In the genomic region with DNA sequence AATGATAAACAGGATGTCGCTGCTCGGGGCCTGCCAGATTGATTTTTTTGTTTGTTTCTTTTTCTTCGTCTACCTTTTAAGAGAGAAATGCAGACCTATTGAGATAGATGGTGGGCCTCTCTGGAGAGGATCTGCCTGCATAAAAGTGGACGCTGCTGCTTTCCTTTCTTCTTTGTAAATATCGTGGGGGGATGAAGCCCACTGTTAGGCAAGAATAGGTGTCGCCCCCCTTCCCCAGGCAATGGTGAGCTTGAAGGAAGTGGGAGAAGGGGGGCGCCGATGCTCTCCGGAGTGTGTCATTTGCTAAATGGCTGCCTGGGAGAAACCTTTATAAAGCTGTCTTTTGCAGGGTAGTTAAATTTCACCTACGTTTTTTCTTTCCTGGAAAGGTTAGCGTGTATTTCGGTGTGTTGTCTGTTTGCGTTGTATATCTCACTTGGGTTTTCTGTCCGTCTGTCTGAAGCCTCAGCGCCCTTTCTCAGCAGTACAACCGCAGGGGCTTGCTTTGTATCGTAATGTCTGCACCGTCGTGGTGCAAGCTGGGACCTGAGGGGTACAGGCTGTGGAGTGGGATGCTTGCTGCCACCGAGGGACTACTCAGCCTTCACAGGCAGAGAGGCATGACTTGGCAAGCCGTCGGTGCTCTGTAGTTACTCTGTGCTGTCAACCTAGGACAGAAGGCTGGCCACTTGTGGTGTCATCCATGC, we compare ENCODE assay signal across 8 mouse cellular contexts. TPM values are rescaled to one million over a fixed set of nuclear protein-coding genes. Genes with fewer than 3 reads are reported as not detected.
A peak's percentile ranks its signal among the peaks of the same experiment; 100 is the strongest.
DNase-seq lines count a peak whose midpoint lies in the region; ATAC-seq and TF ChIP-seq lines count a peak whose summit lies in the region.

No protein-coding gene starts in this region.

- no peak for TF ChIP-seq CTCF in lung, embryonic 14.5 days (IDR thresholded peaks at IDR 0.05; ENCODE audit: low read depth)
- TF ChIP-seq CTCF in stomach, postnatal 0 days (IDR thresholded peaks at IDR 0.05; ENCODE audit: low read depth): 0 out of 2 replicates have a peak, but pooled peaks have one; percentile 5

- TF ChIP-seq EP300 in stomach, postnatal 0 days (optimal IDR thresholded peaks at IDR 0.05): no peak

- WGBS in lung, embryonic 14.5 days: under 1% methylated on average over 22 of the region's 22 CpGs
- under 1% methylated on average over 22 of the region's 22 CpGs for WGBS in forebrain, embryonic 13.5 days
- WGBS in kidney, embryonic 14.5 days: 0% methylated on average over 22 of the region's 22 CpGs
- WGBS in stomach, postnatal 0 days: under 1% methylated on average over 22 of the region's 22 CpGs

- peak; percentile 74 for DNase-seq in lung, embryonic 14.5 days
- DNase-seq in lung, postnatal 14 days: no peak
- no peak for DNase-seq in stomach, postnatal 0 days (ENCODE audit: low spot score)
- no peak for DNase-seq in left cerebral cortex, adult 9 months (ENCODE audit: low spot score in 2 of 2)

- peak overlapping the region; percentile 96 for H3K4me2 ChIP-seq in lung, embryonic 14.5 days
- peak overlapping the region; percentile 97 for H3K4me2 ChIP-seq in forebrain, embryonic 13.5 days
- H3K4me2 ChIP-seq in kidney, embryonic 14.5 days (replicated peaks; ENCODE audit: low read depth, low read length): peak overlapping the region; percentile 64
- peak overlapping the region; percentile 84 for H3K4me2 ChIP-seq in stomach, postnatal 0 days (replicated peaks; ENCODE audit: low read depth)

- H3K9me3 ChIP-seq in lung, embryonic 14.5 days (ENCODE audit: low read depth, low read length): no peaks in the 10 kb centered on the region
- H3K9me3 ChIP-seq in forebrain, embryonic 13.5 days (replicated peaks): no peaks in the 10 kb centered on the region
- H3K9me3 ChIP-seq in kidney, embryonic 14.5 days (ENCODE audit: control insufficient read depth, low read length): no peaks in the 10 kb centered on the region
- H3K9me3 ChIP-seq in stomach, postnatal 0 days (ENCODE audit: control insufficient read depth, low read length): no peaks in the 10 kb centered on the region

- H3K27ac ChIP-seq in lung, embryonic 14.5 days (ENCODE audit: low read depth): peak overlapping the region; percentile 99
- peak overlapping the region; percentile 100 for H3K27ac ChIP-seq in forebrain, embryonic 13.5 days
- H3K27ac ChIP-seq in kidney, embryonic 14.5 days (ENCODE audit: low read depth, low read length): peak overlapping the region; percentile 97
- H3K27ac ChIP-seq in stomach, postnatal 0 days (replicated peaks): peak overlapping the region; percentile 99

- no peaks in the 10 kb centered on the region for H3K36me3 ChIP-seq in lung, embryonic 14.5 days (ENCODE audit: insufficient read depth)
- no peaks in the 10 kb centered on the region for H3K36me3 ChIP-seq in forebrain, embryonic 13.5 days (ENCODE audit: poor library complexity, severe bottlenecking)
- no peaks in the 10 kb centered on the region for H3K36me3 ChIP-seq in kidney, embryonic 14.5 days (ENCODE audit: control insufficient read depth, insufficient read depth, low read length)
- H3K36me3 ChIP-seq in stomach, postnatal 0 days (ENCODE audit: control insufficient read depth, insufficient read depth, low read length): no peaks in the 10 kb centered on the region

- peak overlapping the region; percentile 99 for H3K9ac ChIP-seq in lung, embryonic 14.5 days
- H3K9ac ChIP-seq in forebrain, embryonic 13.5 days: peak overlapping the region; percentile 100
- peak overlapping the region; percentile 99 for H3K9ac ChIP-seq in kidney, embryonic 14.5 days (ENCODE audit: low read depth, low read length)
- H3K9ac ChIP-seq in stomach, postnatal 0 days (ENCODE audit: low read length): peak overlapping the region; percentile 99

- H3K4me3 ChIP-seq in lung, embryonic 14.5 days (ENCODE audit: low read depth, low read length): peak overlapping the region; percentile 86
- peak overlapping the region; percentile 89 for H3K4me3 ChIP-seq in forebrain, embryonic 13.5 days
- peak overlapping the region; percentile 87 for H3K4me3 ChIP-seq in kidney, embryonic 14.5 days (ENCODE audit: low read length)
- peak overlapping the region; percentile 83 for H3K4me3 ChIP-seq in stomach, postnatal 0 days (ENCODE audit: low read depth, low read length)

- no peaks in the 10 kb centered on the region for H3K27me3 ChIP-seq in lung, embryonic 14.5 days (ENCODE audit: insufficient read depth, low read length)
- H3K27me3 ChIP-seq in forebrain, embryonic 13.5 days: no peaks in the 10 kb centered on the region
- H3K27me3 ChIP-seq in kidney, embryonic 14.5 days (ENCODE audit: control insufficient read depth, insufficient read depth, low read length): no peaks in the 10 kb centered on the region
- H3K27me3 ChIP-seq in stomach, postnatal 0 days (ENCODE audit: control insufficient read depth, insufficient read depth, low read length): no peaks in the 10 kb centered on the region

- H3K4me1 ChIP-seq in lung, embryonic 14.5 days (ENCODE audit: insufficient read depth): peaks cover 28% of the 10 kb centered on the region
- H3K4me1 ChIP-seq in forebrain, embryonic 13.5 days: peaks cover 54% of the 10 kb centered on the region
- peaks cover 44% of the 10 kb centered on the region for H3K4me1 ChIP-seq in kidney, embryonic 14.5 days (ENCODE audit: control insufficient read depth, insufficient read depth, low read length)
- peaks cover 24% of the 10 kb centered on the region for H3K4me1 ChIP-seq in stomach, postnatal 0 days (replicated peaks; ENCODE audit: control insufficient read depth, insufficient read depth)

- ATAC-seq in lung, embryonic 14.5 days (ENCODE audit: insufficient read depth): no peak
- peak; percentile 12 for ATAC-seq in activated CD4-positive, CD25-positive, alpha-beta regulatory T cell, adult 4 months
- ATAC-seq in forebrain, embryonic 13.5 days: peak; percentile 44
- ATAC-seq in kidney, embryonic 14.5 days (ENCODE audit: low FRiP score, low TSS enrichment): no peak
- peak; percentile 62 for ATAC-seq in megakaryocyte-erythroid progenitor cell, adult 5-6 weeks (replicated peaks; ENCODE audit: low FRiP score, low TSS enrichment, poor library complexity, severe bottlenecking)
- ATAC-seq in stomach, postnatal 0 days (ENCODE audit: low FRiP score, low TSS enrichment): no peak

RNA-seq across cellular contexts. Expression of gene Prrc2b, which starts 0.9 kb away (rescaled TPM):
- 69.0 and 76.8 TPM in 2 replicates for polyA plus RNA-seq in lung, embryonic 14.5 days (2014; fragmentation: Nextera tagmentation; extraction: Ambion mirVana)
- 10 to 100 TPM; 32.0 to 32.6 TPM for polyA plus RNA-seq in activated CD4-positive, CD25-positive, alpha-beta regulatory T cell, adult 4 months (2017; shearing (Covaris generic))
- 53.0 and 57.4 TPM in 2 replicates for polyA plus RNA-seq in forebrain, embryonic 13.5 days (2015; fragmentation: Nextera tagmentation; extraction: Ambion mirVana)
- 65.8 and 73.1 TPM in 2 replicates for polyA plus RNA-seq in kidney, embryonic 14.5 days (2014; fragmentation: Nextera tagmentation; extraction: Ambion mirVana)
- total RNA-seq in megakaryocyte-erythroid progenitor cell, adult 5-6 weeks (2014; fragmentation: Nextera tagmentation): 58.3 and 63.5 TPM in 2 replicates
- 13.9 and 20.1 TPM in 2 replicates for total RNA-seq in megakaryocyte-erythroid progenitor cell, adult 5-6 weeks (2017)
- 18.7 and 21.6 TPM in 2 replicates for polyA plus RNA-seq in stomach, postnatal 0 days (2015; fragmentation: Nextera tagmentation; extraction: Ambion mirVana)

RNA-seq across cellular contexts. Expression of gene Plpp7, which starts 56.5 kb away (rescaled TPM):
- 2.5 and 3.9 TPM in 2 replicates for polyA plus RNA-seq in lung, embryonic 14.5 days (2014; fragmentation: Nextera tagmentation; extraction: Ambion mirVana)
- not detected for polyA plus RNA-seq in activated CD4-positive, CD25-positive, alpha-beta regulatory T cell, adult 4 months (2017; shearing (Covaris generic))
- 10.3 and 11.9 TPM in 2 replicates for polyA plus RNA-seq in forebrain, embryonic 13.5 days (2015; fragmentation: Nextera tagmentation; extraction: Ambion mirVana)
- polyA plus RNA-seq in kidney, embryonic 14.5 days (2014; fragmentation: Nextera tagmentation; extraction: Ambion mirVana): 4.0 and 5.5 TPM in 2 replicates
- total RNA-seq in megakaryocyte-erythroid progenitor cell, adult 5-6 weeks (2014; fragmentation: Nextera tagmentation): 1.4 and 2.5 TPM in 2 replicates
- 0.65 TPM in 1 of 2 replicates, not detected in the other for total RNA-seq in megakaryocyte-erythroid progenitor cell, adult 5-6 weeks (2017)
- polyA plus RNA-seq in stomach, postnatal 0 days (2015; fragmentation: Nextera tagmentation; extraction: Ambion mirVana): 2.6 and 2.8 TPM in 2 replicates

Comparison
In these comparisons a context has a peak if more than half of its experiments do, and no peak if none do; other contexts are left out.
1. ATAC-seq: peak in activated CD4-positive, CD25-positive, alpha-beta regulatory T cell, adult 4 months (single experiment), forebrain, embryonic 13.5 days (single experiment) and megakaryocyte-erythroid progenitor cell, adult 5-6 weeks (single experiment); none in lung, embryonic 14.5 days (single experiment), kidney, embryonic 14.5 days (single experiment) and stomach, postnatal 0 days (single experiment).
2. Peak in every context shown above with its lines, with median percentiles within 50 percentile points of each other: H3K27ac ChIP-seq, H3K4me2 ChIP-seq, H3K4me3 ChIP-seq and H3K9ac ChIP-seq.